In the genomic region with DNA sequence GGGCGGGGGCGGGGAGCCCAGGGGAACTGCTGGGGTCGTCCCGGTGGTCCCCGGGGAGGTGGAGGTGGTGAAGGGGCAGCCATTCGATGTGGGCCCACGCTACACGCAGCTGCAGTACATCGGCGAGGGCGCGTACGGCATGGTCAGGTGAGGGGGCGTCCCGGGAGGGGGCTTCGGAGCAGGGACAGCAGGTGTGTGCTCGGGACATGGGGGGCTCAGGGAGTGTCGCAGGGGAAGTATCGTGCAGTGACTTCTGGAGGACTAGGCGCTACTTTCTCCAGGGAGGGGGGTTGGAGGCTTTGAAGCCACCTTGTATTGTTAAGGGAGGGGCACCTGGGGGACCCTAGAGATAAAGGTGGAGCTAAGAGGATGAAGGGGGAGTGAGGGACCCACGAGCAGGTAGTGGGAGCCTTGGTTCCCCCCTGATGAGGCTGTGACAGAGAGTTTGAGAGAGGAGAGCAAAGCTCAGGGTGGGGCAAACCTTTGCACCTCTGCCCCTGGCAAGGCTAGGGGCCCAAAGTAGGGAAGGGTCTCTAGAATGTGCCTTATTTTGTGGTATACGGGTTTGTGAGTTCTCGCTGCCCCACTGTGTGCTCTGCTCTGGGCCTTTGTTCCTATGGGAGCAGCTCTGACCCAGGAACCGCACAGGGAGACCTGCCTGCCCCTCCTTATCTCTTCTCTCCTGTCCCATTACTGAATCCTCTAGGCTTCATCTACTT, we compare ENCODE assay signal across 7 mouse cellular contexts. TPM values are rescaled to one million over a fixed set of nuclear protein-coding genes. Genes with fewer than 3 reads are reported as not detected.
A peak's percentile ranks its signal among the peaks of the same experiment; 100 is the strongest.
DNase-seq lines count a peak whose midpoint lies in the region; ATAC-seq lines count a peak whose summit lies in the region.

No protein-coding gene starts in this region.

- intact Hi-C loops in gastrocnemius, postnatal 14 days (cut with DNase I; ENCODE audit: low total_unique reads), result no loop called here

- H3K4me2 ChIP-seq in lung, embryonic 16.5 days (ENCODE audit: low read depth, low read length), result peak overlapping the region; percentile 80
- H3K4me2 ChIP-seq in embryonic facial prominence, embryonic 15.5 days (replicated peaks), result peak overlapping the region; percentile 87
- peak overlapping the region; percentile 78 for H3K4me2 ChIP-seq in intestine, embryonic 16.5 days (ENCODE audit: low read depth, low read length)
- H3K4me2 ChIP-seq in neural tube, embryonic 14.5 days (ENCODE audit: low read depth, low read length), result peak overlapping the region; percentile 59

- peak overlapping the region; percentile 86 for H3K4me3 ChIP-seq in lung, embryonic 16.5 days (ENCODE audit: low read length)
- H3K4me3 ChIP-seq in embryonic facial prominence, embryonic 15.5 days (replicated peaks), result peak overlapping the region; percentile 63
- peak overlapping the region; percentile 67 for H3K4me3 ChIP-seq in intestine, embryonic 16.5 days (ENCODE audit: low read length)
- H3K4me3 ChIP-seq in neural tube, embryonic 14.5 days (ENCODE audit: low read depth, low read length), result peak overlapping the region; percentile 66

- no peaks in the 10 kb centered on the region for H3K27me3 ChIP-seq in lung, embryonic 16.5 days (ENCODE audit: control insufficient read depth, insufficient read depth, low read depth, low read length)
- no peaks in the 10 kb centered on the region for H3K27me3 ChIP-seq in embryonic facial prominence, embryonic 15.5 days
- no peaks in the 10 kb centered on the region for H3K27me3 ChIP-seq in intestine, embryonic 16.5 days (replicated peaks; ENCODE audit: control insufficient read depth, insufficient read depth, low read length)
- no peaks in the 10 kb centered on the region for H3K27me3 ChIP-seq in neural tube, embryonic 14.5 days (ENCODE audit: control insufficient read depth, insufficient read depth, low read length)

- H3K27ac ChIP-seq in lung, embryonic 16.5 days (ENCODE audit: low read length), result peak overlapping the region; percentile 98
- peak overlapping the region; percentile 88 for H3K27ac ChIP-seq in embryonic facial prominence, embryonic 15.5 days (replicated peaks)
- H3K27ac ChIP-seq in intestine, embryonic 16.5 days (ENCODE audit: low read length), result peak overlapping the region; percentile 99
- H3K27ac ChIP-seq in neural tube, embryonic 14.5 days (ENCODE audit: low read depth, low read length), result peak overlapping the region; percentile 85

- H3K36me3 ChIP-seq in lung, embryonic 16.5 days (ENCODE audit: control insufficient read depth, insufficient read depth, low read length), result peaks cover 15% of the 10 kb centered on the region
- peaks cover 19% of the 10 kb centered on the region for H3K36me3 ChIP-seq in embryonic facial prominence, embryonic 15.5 days
- peaks cover 13% of the 10 kb centered on the region for H3K36me3 ChIP-seq in intestine, embryonic 16.5 days (ENCODE audit: control insufficient read depth, insufficient read depth, low read length)
- peaks cover 2% of the 10 kb centered on the region; the same call in 1 of the 2 replicates for H3K36me3 ChIP-seq in neural tube, embryonic 14.5 days (ENCODE audit: control insufficient read depth, insufficient read depth, low read length)

- peak overlapping the region; percentile 93 for H3K9ac ChIP-seq in lung, embryonic 16.5 days (ENCODE audit: low read length)
- H3K9ac ChIP-seq in embryonic facial prominence, embryonic 15.5 days, result peak overlapping the region; percentile 59
- peak overlapping the region; percentile 88 for H3K9ac ChIP-seq in intestine, embryonic 16.5 days (ENCODE audit: low read depth, low read length)
- H3K9ac ChIP-seq in neural tube, embryonic 14.5 days (replicated peaks; ENCODE audit: low read depth, low read length), result peak overlapping the region; percentile 83

- peaks cover 28% of the 10 kb centered on the region for H3K4me1 ChIP-seq in lung, embryonic 16.5 days (replicated peaks; ENCODE audit: control insufficient read depth, insufficient read depth, low read length)
- peaks cover 42% of the 10 kb centered on the region for H3K4me1 ChIP-seq in embryonic facial prominence, embryonic 15.5 days
- peaks cover 32% of the 10 kb centered on the region for H3K4me1 ChIP-seq in intestine, embryonic 16.5 days (ENCODE audit: control insufficient read depth, insufficient read depth, low read length)
- H3K4me1 ChIP-seq in neural tube, embryonic 14.5 days (ENCODE audit: control insufficient read depth, insufficient read depth, low read length), result peaks cover 19% of the 10 kb centered on the region

- no peaks in the 10 kb centered on the region for H3K9me3 ChIP-seq in lung, embryonic 16.5 days (ENCODE audit: control insufficient read depth, low read length)
- H3K9me3 ChIP-seq in embryonic facial prominence, embryonic 15.5 days (replicated peaks), result no peaks in the 10 kb centered on the region
- H3K9me3 ChIP-seq in intestine, embryonic 16.5 days (ENCODE audit: control insufficient read depth, low read length), result no peaks in the 10 kb centered on the region
- H3K9me3 ChIP-seq in neural tube, embryonic 14.5 days (ENCODE audit: control insufficient read depth, low read length), result no peaks in the 10 kb centered on the region

- peak; percentile 15 for ATAC-seq in lung, embryonic 16.5 days (ENCODE audit: low read depth)
- ATAC-seq in embryonic facial prominence, embryonic 15.5 days (ENCODE audit: insufficient number of reproducible peaks, low FRiP score, low TSS enrichment, low read depth), result peak; percentile 22
- peak; percentile 41 for ATAC-seq in intestine, embryonic 16.5 days
- ATAC-seq in neural tube, embryonic 14.5 days (ENCODE audit: low read depth), result peak; percentile 68

- DNase-seq in lung, postnatal 25 days (ENCODE audit: low spot score), result no peak
- no peak for DNase-seq in frontal cortex, adult 2 months (ENCODE audit: extremely low spot score in 1 of 2, low spot score in 1 of 2)
- no peak for DNase-seq in gastrocnemius, postnatal 14 days

- WGBS in lung, embryonic 16.5 days, result under 1% methylated on average over 22 of the region's 24 CpGs
- 1% methylated on average over 24 of the region's 24 CpGs for WGBS in embryonic facial prominence, embryonic 15.5 days
- 1% methylated on average over 23 of the region's 24 CpGs for WGBS in intestine, embryonic 16.5 days
- WGBS in neural tube, embryonic 14.5 days, result 2% methylated on average over 24 of the region's 24 CpGs

RNA-seq across cellular contexts. Expression of a gene that starts 0.4 kb away (rescaled TPM):
- polyA plus RNA-seq in lung, embryonic 16.5 days (2015; fragmentation: Nextera tagmentation; extraction: Ambion mirVana), result 138 and 139 TPM in 2 replicates
- 74.0 and 78.5 TPM in 2 replicates for polyA plus RNA-seq in embryonic facial prominence, embryonic 15.5 days (2015; fragmentation: Nextera tagmentation; extraction: Ambion mirVana)
- 122 and 126 TPM in 2 replicates for polyA plus RNA-seq in intestine, embryonic 16.5 days (2015; fragmentation: Nextera tagmentation; extraction: Ambion mirVana)
- 85.0 and 85.9 TPM in 2 replicates for polyA plus RNA-seq in neural tube, embryonic 14.5 days (2014; fragmentation: Nextera tagmentation; extraction: Ambion mirVana)
- polyA plus RNA-seq in frontal cortex, adult 2 months (2012; rRNA removed), result 305 and 314 TPM in 2 replicates
- 10 to 100 TPM; 35.0 to 40.0 TPM for total RNA-seq in gastrocnemius, postnatal 14 days (2021)

RNA-seq across cellular contexts. Expression of a gene that starts 6.3 kb away (rescaled TPM):
- polyA plus RNA-seq in lung, embryonic 16.5 days (2015; fragmentation: Nextera tagmentation; extraction: Ambion mirVana), result 2.9 and 4.2 TPM in 2 replicates
- polyA plus RNA-seq in embryonic facial prominence, embryonic 15.5 days (2015; fragmentation: Nextera tagmentation; extraction: Ambion mirVana), result 11.1 and 12.4 TPM in 2 replicates
- polyA plus RNA-seq in intestine, embryonic 16.5 days (2015; fragmentation: Nextera tagmentation; extraction: Ambion mirVana), result 1.4 and 2.1 TPM in 2 replicates
- polyA plus RNA-seq in neural tube, embryonic 14.5 days (2014; fragmentation: Nextera tagmentation; extraction: Ambion mirVana), result 1.8 and 2.4 TPM in 2 replicates
- 4.4 and 6.4 TPM in 2 replicates for polyA plus RNA-seq in frontal cortex, adult 2 months (2012; rRNA removed)
- total RNA-seq in gastrocnemius, postnatal 14 days (2021), result 1 to 10 TPM in 1 of 2 experiments, under 1 TPM in 1; 0.92 to 1.8 TPM

RNA-seq across cellular contexts. Expression of a gene that starts 16.9 kb away (rescaled TPM):
- 111 and 123 TPM in 2 replicates for polyA plus RNA-seq in lung, embryonic 16.5 days (2015; fragmentation: Nextera tagmentation; extraction: Ambion mirVana)
- 145 and 148 TPM in 2 replicates for polyA plus RNA-seq in embryonic facial prominence, embryonic 15.5 days (2015; fragmentation: Nextera tagmentation; extraction: Ambion mirVana)
- polyA plus RNA-seq in intestine, embryonic 16.5 days (2015; fragmentation: Nextera tagmentation; extraction: Ambion mirVana), result 59.5 and 61.5 TPM in 2 replicates
- polyA plus RNA-seq in neural tube, embryonic 14.5 days (2014; fragmentation: Nextera tagmentation; extraction: Ambion mirVana), result 219 and 246 TPM in 2 replicates
- polyA plus RNA-seq in frontal cortex, adult 2 months (2012; rRNA removed), result 439 and 535 TPM in 2 replicates
- 10 to 100 TPM; 52.4 to 64.9 TPM for total RNA-seq in gastrocnemius, postnatal 14 days (2021)

RNA-seq across cellular contexts. Expression of a gene that starts 21.5 kb away (rescaled TPM):
- 0.25 and 0.68 TPM in 2 replicates for polyA plus RNA-seq in lung, embryonic 16.5 days (2015; fragmentation: Nextera tagmentation; extraction: Ambion mirVana)
- 0.71 and 0.81 TPM in 2 replicates for polyA plus RNA-seq in embryonic facial prominence, embryonic 15.5 days (2015; fragmentation: Nextera tagmentation; extraction: Ambion mirVana)
- 0.36 and 0.37 TPM in 2 replicates for polyA plus RNA-seq in intestine, embryonic 16.5 days (2015; fragmentation: Nextera tagmentation; extraction: Ambion mirVana)
- polyA plus RNA-seq in neural tube, embryonic 14.5 days (2014; fragmentation: Nextera tagmentation; extraction: Ambion mirVana), result 0.27 and 0.55 TPM in 2 replicates
- 1.4 and 1.9 TPM in 2 replicates for polyA plus RNA-seq in frontal cortex, adult 2 months (2012; rRNA removed)
- under 1 TPM; 0.31 to 0.55 TPM for total RNA-seq in gastrocnemius, postnatal 14 days (2021)

RNA-seq across cellular contexts. Expression of a gene that starts 32.5 kb away (rescaled TPM):
- 232 and 243 TPM in 2 replicates for polyA plus RNA-seq in lung, embryonic 16.5 days (2015; fragmentation: Nextera tagmentation; extraction: Ambion mirVana)
- polyA plus RNA-seq in embryonic facial prominence, embryonic 15.5 days (2015; fragmentation: Nextera tagmentation; extraction: Ambion mirVana), result 232 and 234 TPM in 2 replicates
- 213 and 215 TPM in 2 replicates for polyA plus RNA-seq in intestine, embryonic 16.5 days (2015; fragmentation: Nextera tagmentation; extraction: Ambion mirVana)
- 154 and 168 TPM in 2 replicates for polyA plus RNA-seq in neural tube, embryonic 14.5 days (2014; fragmentation: Nextera tagmentation; extraction: Ambion mirVana)
- polyA plus RNA-seq in frontal cortex, adult 2 months (2012; rRNA removed), result 84.5 and 85.1 TPM in 2 replicates
- 10 to 100 TPM; 28.0 to 33.6 TPM for total RNA-seq in gastrocnemius, postnatal 14 days (2021)

Comparison
In these comparisons a context has a peak if more than half of its experiments do, and no peak if none do; other contexts are left out.
1. ATAC-seq: peak in every context shown above with its lines; median percentile 68 in neural tube, embryonic 14.5 days; 41 in intestine, embryonic 16.5 days; 22 in embryonic facial prominence, embryonic 15.5 days; 15 in lung, embryonic 16.5 days.